Mouse (Mus musculus): ENCODE data around the gene Adat1.

Adat1 gene

DNA sequence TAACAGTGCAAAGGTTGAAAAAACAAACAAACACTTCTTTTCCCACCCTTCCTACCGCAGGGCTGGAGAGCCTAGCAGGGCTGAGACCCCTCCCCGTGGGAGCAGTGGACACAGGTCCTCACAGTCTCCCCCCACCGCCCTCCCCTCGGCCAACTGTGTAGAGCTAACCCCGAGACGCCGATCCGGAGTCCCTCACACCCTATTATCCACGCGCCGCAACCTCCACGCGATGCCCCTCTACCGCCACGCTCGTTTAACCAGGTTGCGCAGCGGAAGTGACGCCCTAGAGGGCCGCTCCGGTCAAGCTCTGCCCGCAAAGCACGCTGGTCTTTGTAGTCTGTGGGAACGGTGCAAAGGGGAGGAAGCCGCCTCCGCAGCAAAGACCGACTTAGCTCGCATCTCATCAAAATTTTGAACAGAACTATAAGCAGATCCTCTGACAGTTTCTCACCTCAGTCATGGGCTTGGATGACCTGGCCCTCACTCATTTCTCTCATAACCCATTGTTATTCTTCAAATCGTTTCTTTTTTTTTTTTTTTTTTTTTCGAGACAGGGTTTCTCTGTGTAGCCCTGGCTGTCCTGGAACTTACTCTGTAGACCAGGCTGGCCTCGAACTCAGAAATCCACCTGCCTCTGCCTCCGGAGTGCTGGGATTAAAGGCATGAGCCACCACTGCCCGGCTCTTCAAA, at the start of gene Adat1:
Gene Adat1 (minus strand): TSS at position 290 of the 690 bp plus-strand sequence.
- peak; percentile 90 for DNase-seq (ENCODE audit: low spot score)

DNA sequence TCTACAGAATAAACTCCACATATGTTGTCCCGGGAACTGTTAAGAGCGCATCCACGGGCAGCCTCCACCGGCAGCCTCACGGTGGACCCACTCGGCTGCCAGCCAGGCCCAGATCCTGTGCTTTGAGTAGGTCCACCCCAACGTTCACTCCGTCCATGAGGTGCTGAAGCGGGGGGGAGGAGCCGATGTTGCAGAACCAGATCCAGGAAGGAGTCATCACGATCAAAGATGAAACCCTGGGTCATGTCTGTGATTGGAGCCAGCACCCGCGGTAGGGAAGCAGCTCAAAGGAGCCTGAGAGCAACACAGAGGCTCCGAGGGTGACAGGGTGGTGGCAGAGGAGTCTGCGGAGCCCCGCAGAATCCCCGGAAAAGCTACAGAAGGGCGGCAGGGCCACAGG, 45.4 kb upstream of the Adat1 start:
- no peak for DNase-seq (ENCODE audit: low spot score)

- DNase-seq (ENCODE audit: low spot score), result peak; percentile 28
Measured at GRCm38 (mm10) chr8:112034603-112035002, 42.5 kb upstream of the Adat1 start.

- no peak for DNase-seq (ENCODE audit: low spot score)
Measured at GRCm38 (mm10) chr8:112033071-112033470, 41.0 kb upstream of the Adat1 start.

GRCm38 (mm10) chr8:112030663-112031062, 38.6 kb upstream of the Adat1 start:
- DNase-seq (ENCODE audit: low spot score), result no peak

GRCm38 (mm10) chr8:112029455-112029854, 37.4 kb upstream of the Adat1 start:
- no peak for DNase-seq (ENCODE audit: low spot score)

DNA sequence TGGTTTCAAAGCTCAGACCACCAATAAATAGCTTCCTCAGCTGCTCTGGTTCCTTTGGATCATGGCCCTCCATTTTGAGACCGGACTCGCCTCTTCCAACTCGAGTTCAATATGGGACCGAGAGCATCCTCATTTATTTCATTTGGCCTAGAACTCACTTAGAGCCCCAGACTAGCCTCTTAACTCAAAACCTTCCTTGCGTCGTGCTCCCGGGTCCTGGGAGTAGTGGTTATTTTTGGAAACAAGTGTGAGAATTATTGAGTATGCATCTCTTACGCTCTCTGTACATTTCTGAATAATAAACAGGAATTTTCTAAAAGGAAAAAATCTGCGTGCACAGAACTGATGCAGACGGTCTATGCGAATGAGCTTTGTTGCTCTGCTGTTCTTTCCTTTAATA, 22.8 kb upstream of the Adat1 start, which contains the start of gene Gm6793:
Gene Gm6793 (minus strand): TSS at position 101 of the 400 bp plus-strand sequence.
- DNase-seq (ENCODE audit: low spot score), result no peak

GRCm38 (mm10) chr8:112011816-112012242, 19.7 kb upstream of the Adat1 start:
- peak; percentile 62 for DNase-seq (ENCODE audit: low spot score)

GRCm38 (mm10) chr8:112010997-112011815, 19.1 kb upstream of the Adat1 start, which contains the start of the genes Kars and Terf2ip:
TSS of gene Kars (minus strand) at chr8:112011323.
TSS of gene Terf2ip (plus strand) at chr8:112011398.
- DNase-seq (ENCODE audit: low spot score), result peak; percentile 96

DNA sequence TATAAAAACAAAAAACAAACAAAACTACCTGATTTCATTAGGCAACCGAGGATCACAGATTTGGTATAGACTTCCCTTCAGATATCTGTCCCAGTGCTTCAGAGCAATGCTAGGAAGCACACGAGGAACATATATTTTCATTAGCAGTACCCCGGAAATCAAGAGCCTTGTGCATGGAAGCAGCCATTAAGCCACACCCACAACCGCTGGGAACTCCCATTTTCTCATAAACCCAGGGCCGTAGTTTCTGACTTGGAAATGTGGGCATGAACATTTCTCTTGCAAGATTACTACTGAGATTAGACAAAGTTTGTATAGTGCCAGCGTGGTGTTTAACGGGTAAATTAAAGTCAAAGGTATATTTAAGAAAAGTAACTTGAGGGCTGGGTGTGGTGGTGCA, 17.5 kb upstream of the Adat1 start:
- DNase-seq (ENCODE audit: low spot score), result no peak

- DNase-seq (ENCODE audit: low spot score), result no peak
Measured at GRCm38 (mm10) chr8:112007669-112008068, 15.6 kb upstream of the Adat1 start.

DNA sequence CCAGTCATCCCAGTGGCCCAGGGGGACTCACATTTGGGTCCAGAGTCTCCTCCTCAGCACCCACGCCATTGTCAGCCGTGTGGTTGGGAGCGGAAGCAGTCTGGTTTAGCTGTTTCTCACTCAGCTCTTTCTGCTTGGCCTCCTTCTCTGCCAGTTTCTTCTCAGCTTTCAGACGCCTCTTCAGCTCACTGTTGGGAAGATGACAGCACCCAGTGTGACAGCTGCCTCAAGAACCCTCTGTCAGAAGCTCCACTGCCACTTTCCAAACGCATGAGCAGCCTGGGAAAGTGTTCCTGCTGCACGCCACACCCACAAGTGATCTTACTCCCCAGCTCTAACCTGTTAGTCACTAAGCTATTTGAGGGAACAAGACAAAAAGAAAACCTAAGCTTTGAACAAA, 13.5 kb upstream of the Adat1 start:
- DNase-seq (ENCODE audit: low spot score), result no peak

- DNase-seq (ENCODE audit: low spot score), result peak; percentile 22
Measured at GRCm38 (mm10) chr8:112004754-112005153, 12.7 kb upstream of the Adat1 start.

GRCm38 (mm10) chr8:111992703-111993039, 569 bp upstream of the Adat1 start:
- DNase-seq (ENCODE audit: low spot score), result no peak

GRCm38 (mm10) chr8:111991278-111991677, 824 bp downstream of the Adat1 start:
- DNase-seq (ENCODE audit: low spot score), result no peak

DNA sequence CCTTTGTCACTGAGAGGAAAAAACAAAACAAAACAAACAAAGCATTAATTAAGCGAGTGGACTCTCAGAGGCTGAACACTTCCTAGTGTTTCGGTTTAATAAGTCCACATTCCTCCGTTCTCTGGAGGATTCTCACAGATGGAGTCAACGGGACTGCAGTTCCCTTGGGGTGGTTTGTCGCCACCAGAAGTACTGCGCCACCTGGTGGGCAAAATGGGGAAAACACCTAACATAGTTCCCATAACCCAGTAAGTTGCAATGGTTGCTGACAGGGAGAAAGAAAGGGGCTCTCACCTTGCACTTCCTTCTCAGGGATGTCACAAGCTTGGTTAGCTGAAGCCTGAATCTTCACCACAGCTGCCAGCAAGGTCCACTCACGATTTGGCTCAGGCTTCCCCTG, 2.2 kb downstream of the Adat1 start:
- peak; percentile 74 for DNase-seq (ENCODE audit: low spot score)

- no peak for DNase-seq (ENCODE audit: low spot score)
Measured at GRCm38 (mm10) chr8:111984511-111984910, 7.6 kb downstream of the Adat1 start.

- DNase-seq (ENCODE audit: low spot score), result peak; percentile 14
Measured at GRCm38 (mm10) chr8:111982116-111982515, 10.0 kb downstream of the Adat1 start.

DNA sequence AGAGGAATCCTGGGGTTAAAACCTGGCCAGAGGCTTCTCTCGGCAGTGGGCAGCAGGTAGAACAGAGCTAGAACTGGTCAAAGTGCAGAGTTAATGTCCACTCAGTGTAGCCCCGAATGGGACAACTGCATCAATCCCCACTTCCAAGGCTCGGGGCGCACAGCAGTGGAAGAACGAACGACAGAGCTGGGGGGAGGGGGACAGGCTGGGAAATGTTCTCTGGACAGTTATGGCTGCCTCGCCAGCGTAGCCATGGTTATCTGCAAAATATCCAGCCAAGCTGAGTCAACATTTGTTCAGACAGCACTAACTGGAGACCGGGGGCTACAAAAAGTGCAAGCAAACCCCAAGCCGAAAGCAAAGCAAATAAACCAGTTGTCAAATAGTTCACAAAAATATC, 14.0 kb downstream of the Adat1 start:
- DNase-seq (ENCODE audit: low spot score), result no peak

DNA sequence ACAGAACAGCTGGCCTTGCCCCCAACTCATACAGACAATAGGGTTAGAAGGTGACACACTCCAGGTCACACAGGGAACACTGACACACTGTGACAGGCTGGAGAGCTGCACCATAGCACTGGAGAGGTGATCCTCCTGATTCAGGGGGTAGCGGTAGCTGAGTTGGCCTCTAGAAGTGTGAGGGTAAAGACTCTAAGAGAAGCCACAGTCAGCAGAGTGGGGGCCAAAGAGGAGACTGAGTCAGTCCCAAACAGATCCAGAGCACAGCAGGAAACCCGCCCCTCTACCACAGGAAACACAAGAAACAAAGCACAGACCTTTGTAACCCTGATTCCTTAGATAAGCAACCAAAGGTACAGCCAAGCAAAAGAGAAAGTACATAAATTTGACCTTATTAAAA, 15.8 kb downstream of the Adat1 start:
- DNase-seq (ENCODE audit: low spot score), result no peak

GRCm38 (mm10) chr8:111975706-111976105, 16.4 kb downstream of the Adat1 start:
- DNase-seq (ENCODE audit: low spot score), result no peak

DNA sequence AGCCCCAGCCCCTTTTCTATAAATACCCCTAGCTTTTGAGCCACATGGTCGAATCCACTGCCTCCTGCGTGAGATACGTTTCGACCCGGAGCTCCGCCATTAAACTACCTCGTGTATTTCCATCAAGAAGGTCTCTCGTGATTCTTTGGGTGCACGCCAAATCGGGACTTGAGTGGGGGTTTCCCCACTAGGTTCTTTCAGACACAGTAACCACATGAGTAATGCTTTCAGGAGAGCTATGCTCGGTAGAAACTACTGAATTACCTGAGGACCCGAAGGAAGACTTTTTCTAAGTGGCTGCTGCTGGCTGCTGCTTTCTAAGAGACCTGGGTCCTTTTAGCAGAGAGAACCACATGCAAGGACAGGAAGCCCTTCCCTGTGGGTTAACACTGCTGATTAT, 18.0 kb downstream of the Adat1 start:
- DNase-seq (ENCODE audit: low spot score), result no peak

DNA sequence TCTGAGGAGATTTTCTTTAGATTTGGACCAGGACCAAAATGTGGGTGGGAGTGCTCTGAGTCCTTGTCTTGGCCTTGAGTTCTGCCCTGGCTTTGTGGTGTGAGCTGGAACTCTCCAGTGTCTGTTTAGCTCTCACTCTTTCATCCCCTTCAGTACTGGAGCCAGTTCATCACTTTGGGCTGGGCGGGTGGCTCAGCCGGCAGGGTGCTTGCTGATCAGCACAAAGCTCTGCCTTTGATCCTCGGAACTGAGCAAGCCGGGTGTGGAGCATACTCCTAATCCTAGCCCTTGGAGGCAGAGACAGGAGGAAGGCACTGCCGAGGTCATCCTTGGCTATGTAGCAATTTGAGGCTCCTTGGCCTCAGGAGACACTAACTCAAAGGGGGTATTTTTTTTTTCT, 23.1 kb downstream of the Adat1 start:
- DNase-seq (ENCODE audit: low spot score), result no peak

All from lung, postnatal 25 days (tissue).